Mouse (Mus musculus): Measurements from ENCODE around the gene Fbxl8. TPM values are rescaled to one million over a fixed set of nuclear protein-coding genes. Genes with fewer than 3 reads are reported as not detected.

Gene Fbxl8
- polyA plus RNA-seq (2012; rRNA removed): 0.77 and 0.93 TPM in 2 replicates

GRCm38 (mm10) chr8:105264024-105264982 lies at the start of gene Fbxl8, which contains the start of gene Tradd:
TSS of gene Fbxl8 (plus strand) at chr8:105264648.
TSS of gene Tradd (minus strand) at chr8:105264609.

GRCm38 (mm10) chr8:105224413-105225271 lies 39.8 kb upstream of the Fbxl8 start, which contains the start of gene D230025D16Rik:
TSS of gene D230025D16Rik (plus strand) at chr8:105225145.

GRCm38 (mm10) chr8:105254966-105255350 lies 9.5 kb upstream of the Fbxl8 start, which contains the start of gene B3gnt9:
TSS of gene B3gnt9 (minus strand) at chr8:105255153.

GRCm38 (mm10) chr8:105269461-105269947 lies 5.1 kb downstream of the Fbxl8 start, which contains the start of gene Hsf4:
TSS of gene Hsf4 (plus strand) at chr8:105269801.

GRCm38 (mm10) chr8:105275840-105276239 lies 11.4 kb downstream of the Fbxl8 start, which contains the start of gene Nol3:
TSS of gene Nol3 (plus strand) at chr8:105276140.

GRCm38 (mm10) chr8:105289805-105290460 lies 25.5 kb downstream of the Fbxl8 start, which contains the start of gene 4931428F04Rik:
TSS of gene 4931428F04Rik (minus strand) at chr8:105289864.

GRCm38 (mm10) chr8:105295895-105296573 lies 31.6 kb downstream of the Fbxl8 start, which contains the start of gene Exoc3l:
TSS of gene Exoc3l (minus strand) at chr8:105296101.

GRCm38 (mm10) chr8:105297511-105298192 lies 33.2 kb downstream of the Fbxl8 start, which contains the start of gene E2f4:
TSS of gene E2f4 (plus strand) at chr8:105297663.

GRCm38 (mm10) chr8:105305211-105306145 lies 41.0 kb downstream of the Fbxl8 start, which contains the start of gene Elmo3:
TSS of gene Elmo3 (plus strand) at chr8:105305601.

Other genes starting within 250 kb of the Fbxl8 start
- 0.19 and 0.23 TPM in 2 replicates for gene Ces3a, start 216.0 kb upstream of the Fbxl8 start, polyA plus RNA-seq (2012; rRNA removed)
- gene Ces3b, start 180.9 kb upstream of the Fbxl8 start, polyA plus RNA-seq (2012; rRNA removed): not detected in 2 replicates
- gene Ces4a, start 132.8 kb upstream of the Fbxl8 start, polyA plus RNA-seq (2012; rRNA removed): not detected in 2 replicates
- 5.0 and 7.1 TPM in 2 replicates for gene Cbfb, start 94.0 kb upstream of the Fbxl8 start, polyA plus RNA-seq (2012; rRNA removed)
- 10.6 and 12.9 TPM in 2 replicates for gene D230025D16Rik, start 39.5 kb upstream of the Fbxl8 start, polyA plus RNA-seq (2012; rRNA removed)
- 1.4 and 1.7 TPM in 2 replicates for gene B3gnt9, start 9.5 kb upstream of the Fbxl8 start, polyA plus RNA-seq (2012; rRNA removed)
- gene Tradd, start within 50 bp of the Fbxl8 start, polyA plus RNA-seq (2012; rRNA removed): 5.4 and 5.6 TPM in 2 replicates
- gene Hsf4, start 5.2 kb downstream of the Fbxl8 start, polyA plus RNA-seq (2012; rRNA removed): 0.01 and 0.03 TPM in 2 replicates
- gene Nol3, start 11.5 kb downstream of the Fbxl8 start, polyA plus RNA-seq (2012; rRNA removed): 0.02 and 0.07 TPM in 2 replicates
- 1.1 TPM in 2 replicates for gene 4931428F04Rik, start 25.2 kb downstream of the Fbxl8 start, polyA plus RNA-seq (2012; rRNA removed)
- gene Exoc3l, start 31.5 kb downstream of the Fbxl8 start, polyA plus RNA-seq (2012; rRNA removed): 5.9 and 7.1 TPM in 2 replicates
- 221 and 269 TPM in 2 replicates for gene E2f4, start 33.0 kb downstream of the Fbxl8 start, polyA plus RNA-seq (2012; rRNA removed)
- gene Elmo3, start 41.0 kb downstream of the Fbxl8 start, polyA plus RNA-seq (2012; rRNA removed): 3.3 and 3.8 TPM in 2 replicates
- 8.4 and 9.2 TPM in 2 replicates for gene Lrrc29, start 61.6 kb downstream of the Fbxl8 start, polyA plus RNA-seq (2012; rRNA removed)
- 57.5 and 62.2 TPM in 2 replicates for gene Tmem208, start 61.7 kb downstream of the Fbxl8 start, polyA plus RNA-seq (2012; rRNA removed)
- gene Fhod1, start 83.3 kb downstream of the Fbxl8 start, polyA plus RNA-seq (2012; rRNA removed): 3.6 and 4.4 TPM in 2 replicates
- gene Slc9a5, start 84.2 kb downstream of the Fbxl8 start, polyA plus RNA-seq (2012; rRNA removed): 0.75 and 0.82 TPM in 2 replicates
- 0.02 and 0.07 TPM in 2 replicates for gene Plekhg4, start 108.6 kb downstream of the Fbxl8 start, polyA plus RNA-seq (2012; rRNA removed)
- not detected in 2 replicates for gene Kctd19, start 148.9 kb downstream of the Fbxl8 start, polyA plus RNA-seq (2012; rRNA removed)
- gene Lrrc36, start 148.9 kb downstream of the Fbxl8 start, polyA plus RNA-seq (2012; rRNA removed): 0.08 and 0.10 TPM in 2 replicates
- gene Tppp3, start 206.9 kb downstream of the Fbxl8 start, polyA plus RNA-seq (2012; rRNA removed): 0.69 and 2.4 TPM in 2 replicates
- 1.9 and 2.1 TPM in 2 replicates for gene Zdhhc1, start 232.3 kb downstream of the Fbxl8 start, polyA plus RNA-seq (2012; rRNA removed)

Measured in liver, embryonic 14 days (tissue).